Mouse (Mus musculus) ES-E14 (cell line): ENCODE measurements around the gene Ablim1. TPM values are rescaled to one million over a fixed set of nuclear protein-coding genes. Genes with fewer than 3 reads are reported as not detected.

Source experiments
- DNase-seq: peaks from one replicate; pipeline ENCODE4 v3.0.0-alpha.2; 2013; ENCODE audit warnings: low read depth, low spot score
- H3K27ac ChIP-seq: 2 replicates; pipeline ENCODE4 v1.5.1; 2012; ENCODE audit warnings: low read depth, mild to moderate bottlenecking, low read length, moderate library complexity, mixed read lengths; ENCODE audit not compliant: poor library complexity, insufficient read depth, severe bottlenecking
- H3K36me3 ChIP-seq: 2 replicates; pipeline ENCODE4 v1.6.1; 2012; ENCODE audit warnings: mild to moderate bottlenecking, low read length, moderate library complexity, mixed read lengths; ENCODE audit not compliant: control insufficient read depth, poor library complexity, insufficient read depth, severe bottlenecking
- H3K4me1 ChIP-seq, 2 experiments: fragments of 150-350 bp in 1 of 2; sonication (generic) in 1 of 2; 2 replicates each; pipeline ENCODE4 v1.6.1; 2012; ENCODE audit warnings: low read length in 2 of 2, mild to moderate bottlenecking in 1 of 2, mixed read lengths in 1 of 2; ENCODE audit not compliant: control insufficient read depth in 2 of 2, insufficient read depth in 2 of 2, poor library complexity in 1 of 2
- H3K4me3 ChIP-seq, 2 experiments: fragments of 150-350 bp in 1 of 2; sonication (generic) in 1 of 2; 2 replicates each; pipeline ENCODE4 v1.5.1; 2012; ENCODE audit warnings: low read length in 2 of 2, low read depth in 1 of 2, mild to moderate bottlenecking in 1 of 2, mixed read lengths in 1 of 2; ENCODE audit not compliant: insufficient read depth in 1 of 2, poor library complexity in 1 of 2, severe bottlenecking in 1 of 2
- H3K9ac ChIP-seq: 2 replicates; pipeline ENCODE4 v1.6.1; 2012; ENCODE audit warnings: low read depth, mild to moderate bottlenecking, low read length, mixed read lengths; ENCODE audit not compliant: poor library complexity, insufficient read depth, severe bottlenecking
- H3K9me3 ChIP-seq: fragments of 150-350 bp; sonication (generic); 2 replicates; pipeline ENCODE4 v1.6.1; 2012; ENCODE audit warnings: low read depth, mild to moderate bottlenecking, low read length; ENCODE audit not compliant: control insufficient read depth, insufficient read depth
- CHD2 ChIP-seq: IDR thresholded peaks from 2 replicates; pipeline ENCODE4 v1.6.1; 2014; ENCODE audit warnings: mild to moderate bottlenecking, low read depth, low read length, inconsistent platforms
- HCFC1 ChIP-seq: IDR thresholded peaks from 2 replicates; pipeline ENCODE4 v1.6.1; 2012; ENCODE audit warnings: low read length, inconsistent platforms, borderline replicate concordance; ENCODE audit not compliant: insufficient read depth
- MAFK ChIP-seq: IDR thresholded peaks from 2 replicates; pipeline ENCODE4 v1.6.1; 2014; ENCODE audit warnings: mild to moderate bottlenecking, low read depth, low read length, inconsistent platforms; ENCODE audit not compliant: insufficient read depth
- ZC3H11A ChIP-seq: IDR thresholded peaks from 2 replicates; pipeline ENCODE4 v1.6.1; 2012; ENCODE audit warnings: low read depth, mild to moderate bottlenecking, inconsistent platforms, low read length, borderline replicate concordance
- ZNF384 ChIP-seq: IDR thresholded peaks from 2 replicates; pipeline ENCODE4 v1.6.1; 2012; ENCODE audit warnings: low read depth, low read length, inconsistent platforms
- in situ Hi-C, 2 experiments: fragments of 600-800 bp; cut with MboI; formaldehyde crosslinking; loops; one replicate each; pipeline ENCODE4 v1.15.1; 2025; ENCODE audit warnings: low sequenced_read_pairs in 2 of 2, inconsistent platforms in 1 of 2; ENCODE audit not compliant: unreplicated experiment in 2 of 2
- total RNA-seq: library from RNA; depleted of rRNA; stranded (reverse); fragments of 300-350 nt; gene quantifications from 2 replicates; pipeline ENCODE4 v1.2.3, GENCODE M21; 2012

Gene Ablim1
- total RNA-seq, 1 experiment = 5.4 TPM

DNA sequence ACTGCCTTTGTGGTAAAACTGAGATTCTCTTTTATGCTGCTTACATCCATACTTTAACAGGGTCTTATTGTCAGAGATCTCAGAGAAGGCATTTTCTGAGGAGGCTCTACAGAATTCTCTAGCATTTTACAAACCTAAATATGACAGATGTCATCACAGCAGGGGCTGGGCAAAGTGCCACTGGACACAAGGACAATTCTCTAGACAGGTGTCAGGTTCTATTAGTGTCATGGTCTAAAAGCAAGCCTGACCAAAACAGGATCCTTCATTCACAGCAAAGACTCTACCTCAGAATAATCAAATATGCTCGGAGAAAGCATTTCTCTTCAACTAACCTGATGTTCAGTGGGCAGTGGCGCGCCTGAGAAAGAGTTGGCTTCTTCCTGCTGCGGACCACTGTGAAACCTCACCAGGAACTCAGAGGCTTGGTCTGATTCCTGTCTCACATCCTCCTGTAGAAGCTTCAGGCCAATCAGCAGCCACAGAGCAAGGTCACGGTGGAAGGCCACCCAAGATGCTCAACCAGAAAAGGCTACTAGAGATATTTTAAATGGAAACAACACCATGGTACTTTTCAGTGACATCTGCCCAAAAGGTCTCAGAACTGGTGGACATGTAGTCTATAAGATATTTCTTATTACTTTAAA lies 230.1 kb downstream of the Ablim1 start:
- in situ Hi-C loops = no loop called here
- DNase-seq = no peak
- H3K4me3 ChIP-seq = no peak overlapping the region
- H3K4me1 ChIP-seq = no peaks in the 10 kb centered on the region
- TF ChIP-seq HCFC1 (no peak), ZC3H11A (no peak), ZNF384 (no peak), MAFK (no peak), CHD2 (no peak)
- H3K9ac ChIP-seq = no peak overlapping the region
- H3K9me3 ChIP-seq = no peaks in the 10 kb centered on the region
- H3K27ac ChIP-seq = no peak overlapping the region
- no peaks in the 10 kb centered on the region for H3K36me3 ChIP-seq

- H3K36me3 ChIP-seq = no peaks in the 10 kb centered on the region
- no peak for TF ChIP-seq MAFK
- TF ChIP-seq ZNF384 = no peak
- TF ChIP-seq CHD2 = no peak
- TF ChIP-seq ZC3H11A = no peak
- no peak for TF ChIP-seq HCFC1
- in situ Hi-C loops = no loop called here
These were observed 230.8 kb downstream of the Ablim1 start for GRCm38 (mm10) chr19:57083887-57084286.

GRCm38 (mm10) chr19:57083183-57083555 lies 231.6 kb downstream of the Ablim1 start:
- no peaks in the 10 kb centered on the region for H3K36me3 ChIP-seq
- no peaks in the 10 kb centered on the region for H3K9me3 ChIP-seq
- no peak overlapping the region for H3K4me3 ChIP-seq
- no peak overlapping the region for H3K9ac ChIP-seq
- TF ChIP-seq ZNF384 (no peak), ZC3H11A (no peak), HCFC1 (no peak), MAFK (no peak), CHD2 (no peak)
- in situ Hi-C loops = no loop called here
- DNase-seq = no peak
- H3K4me1 ChIP-seq = no peaks in the 10 kb centered on the region; a peak in 1 of 4 replicates
- H3K27ac ChIP-seq = no peak overlapping the region

More at GRCm38 (mm10) chr19:57083887-57084286, 230.8 kb downstream of the Ablim1 start:
- Histone ChIP-seq H3K9me3 (no peaks in the 10 kb centered on the region), H3K9ac (no peak overlapping the region), H3K27ac (no peak overlapping the region; the same call in 1 of the 2 replicates), H3K4me3 (no peak overlapping the region), H3K4me1 (no peaks in the 10 kb centered on the region)
- no peak for DNase-seq

DNA sequence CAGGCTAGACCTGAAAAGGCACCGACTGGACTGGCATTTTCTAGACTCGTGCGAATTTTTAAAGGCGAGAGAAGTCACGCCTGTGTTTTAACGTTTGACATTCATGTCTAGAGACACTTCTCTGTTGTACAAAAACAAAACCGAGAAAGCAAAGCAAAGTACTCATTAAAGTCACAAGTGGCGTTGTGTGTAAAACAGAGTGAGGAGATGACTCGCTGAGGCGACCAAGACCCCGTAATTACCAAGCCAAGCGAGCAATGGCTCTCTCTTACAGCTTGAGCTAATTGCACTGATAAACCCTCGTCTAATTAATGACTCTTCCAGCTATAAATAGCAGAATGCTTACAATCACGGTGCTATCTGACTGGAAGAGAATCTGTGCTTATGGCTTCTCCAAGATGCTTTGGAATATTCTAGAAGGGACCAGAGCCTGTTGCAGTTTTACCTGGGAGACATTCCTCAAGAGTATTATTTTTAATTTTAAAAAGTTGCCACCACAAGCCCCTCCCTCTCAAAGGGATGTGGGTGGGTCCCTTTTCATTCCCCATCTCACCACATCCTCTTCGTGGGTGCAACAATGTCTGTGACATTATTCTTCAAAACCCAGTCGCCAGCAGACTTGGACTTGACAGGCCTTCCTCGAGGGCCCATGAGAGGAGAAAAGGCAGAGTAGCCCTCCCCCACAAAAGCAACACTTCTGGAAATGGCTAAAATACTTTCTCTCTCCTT lies 232.1 kb downstream of the Ablim1 start:
- Histone ChIP-seq H3K27ac (no peak overlapping the region), H3K9me3 (no peaks in the 10 kb centered on the region), H3K36me3 (no peaks in the 10 kb centered on the region), H3K4me1 (no peaks in the 10 kb centered on the region; a peak in 1 of 4 replicates), H3K9ac (no peak overlapping the region), H3K4me3 (no peak overlapping the region)
- in situ Hi-C loops = no loop called here
- TF ChIP-seq ZC3H11A = no peak
- no peak for TF ChIP-seq MAFK
- no peak for TF ChIP-seq CHD2
- TF ChIP-seq HCFC1 = no peak
- TF ChIP-seq ZNF384 = no peak
- DNase-seq = no peak
